Mouse (Mus musculus): Measurements from ENCODE around the gene Sord.

- TF ChIP-seq CTCF (IDR thresholded peaks at IDR 0.05; ENCODE audit: low read depth) = peak; percentile 73
- TF ChIP-seq EP300 (optimal IDR thresholded peaks at IDR 0.05) = no peak
These were observed 68.2 kb downstream of the Sord start for GRCm38 (mm10) chr2:122302574-122303241.

Measured in stomach, postnatal 0 days (tissue).